Mouse (Mus musculus): ENCODE measurements around the gene Nsun6. TPM values are rescaled to one million over a fixed set of nuclear protein-coding genes. Genes with fewer than 3 reads are reported as not detected.

Gene Nsun6
- total and polyA plus RNA-seq, 2 experiments, result 0.80 to 5.8 TPM

- Histone ChIP-seq H3K27me3 (ENCODE audit: control insufficient read depth, insufficient read depth, low read length) (no peaks in the 10 kb centered on the region), H3K9ac (ENCODE audit: low read depth, low read length) (no peak overlapping the region), H3K27ac (replicated peaks; ENCODE audit: insufficient read depth, low read depth, low read length) (peak overlapping the region; percentile 42), H3K4me3 (ENCODE audit: insufficient read depth, low read depth, low read length) (no peak overlapping the region), H3K79me2 (ENCODE audit: control insufficient read depth, insufficient read depth, low read length) (peaks cover 24% of the 10 kb centered on the region; the same call in 1 of the 2 replicates), H3K4me1 (ENCODE audit: control insufficient read depth, insufficient read depth, low read length) (peaks cover 36% of the 10 kb centered on the region), H3K36me3 (ENCODE audit: control insufficient read depth, insufficient read depth, low read length) (peaks cover 4% of the 10 kb centered on the region; the same call in 1 of the 2 replicates)
- no peak for DNase-seq (ENCODE audit: extremely low read depth, low read depth, low spot score)
- 72% methylated on average over 2 of the region's 2 CpGs for WGBS
- TF ChIP-seq POLR2A (IDR thresholded peaks at IDR 0.05; ENCODE audit: extremely low read depth, insufficient read depth, low read length) (no peak), CTCF (IDR thresholded peaks at IDR 0.05; ENCODE audit: low read depth, low read length) (no peak)
These were observed 10.6 kb upstream of the Nsun6 start for GRCm38 (mm10) chr2:15065447-15065846.

GRCm38 (mm10) chr2:15064380-15065269 lies 9.8 kb upstream of the Nsun6 start:
- peaks cover 31% of the 10 kb centered on the region for H3K4me1 ChIP-seq (ENCODE audit: control insufficient read depth, insufficient read depth, low read length)
- 0 out of 2 replicates have a peak, but pooled peaks cover 2% of the 10 kb centered on the region for H3K36me3 ChIP-seq (ENCODE audit: control insufficient read depth, insufficient read depth, low read length)
- WGBS, result 26% methylated on average over 7 of the region's 7 CpGs
- H3K27ac ChIP-seq (replicated peaks; ENCODE audit: insufficient read depth, low read depth, low read length), result peak overlapping the region; percentile 100
- peak; percentile 90 for DNase-seq (ENCODE audit: extremely low read depth, low read depth, low spot score)
- no peak for TF ChIP-seq POLR2A (IDR thresholded peaks at IDR 0.05; ENCODE audit: extremely low read depth, insufficient read depth, low read length)
- no peak for TF ChIP-seq CTCF (IDR thresholded peaks at IDR 0.05; ENCODE audit: low read depth, low read length)
- peaks cover 27% of the 10 kb centered on the region; the same call in 1 of the 2 replicates for H3K79me2 ChIP-seq (ENCODE audit: control insufficient read depth, insufficient read depth, low read length)
- H3K9ac ChIP-seq (ENCODE audit: low read depth, low read length), result peak overlapping the region; percentile 49
- H3K27me3 ChIP-seq (ENCODE audit: control insufficient read depth, insufficient read depth, low read length), result no peaks in the 10 kb centered on the region
- H3K4me3 ChIP-seq (ENCODE audit: insufficient read depth, low read depth, low read length), result no peak overlapping the region

GRCm38 (mm10) chr2:15063815-15064214 lies 8.9 kb upstream of the Nsun6 start:
- Histone ChIP-seq H3K9ac (ENCODE audit: low read depth, low read length) (no peak overlapping the region), H3K36me3 (ENCODE audit: control insufficient read depth, insufficient read depth, low read length) (peaks cover 4% of the 10 kb centered on the region; the same call in 1 of the 2 replicates), H3K79me2 (ENCODE audit: control insufficient read depth, insufficient read depth, low read length) (peaks cover 27% of the 10 kb centered on the region; the same call in 1 of the 2 replicates), H3K4me3 (ENCODE audit: insufficient read depth, low read depth, low read length) (no peak overlapping the region), H3K27me3 (ENCODE audit: control insufficient read depth, insufficient read depth, low read length) (no peaks in the 10 kb centered on the region), H3K27ac (replicated peaks; ENCODE audit: insufficient read depth, low read depth, low read length) (peak overlapping the region; percentile 44; the same call in 1 of the 2 replicates), H3K4me1 (ENCODE audit: control insufficient read depth, insufficient read depth, low read length) (peaks cover 31% of the 10 kb centered on the region)
- 70% methylated on average over 1 of the region's 1 CpGs for WGBS
- TF ChIP-seq CTCF (IDR thresholded peaks at IDR 0.05; ENCODE audit: low read depth, low read length), result no peak
- no peak for TF ChIP-seq POLR2A (IDR thresholded peaks at IDR 0.05; ENCODE audit: extremely low read depth, insufficient read depth, low read length)
- DNase-seq (ENCODE audit: extremely low read depth, low read depth, low spot score), result no peak

GRCm38 (mm10) chr2:15060856-15061255 lies 6.0 kb upstream of the Nsun6 start:
- DNase-seq (ENCODE audit: extremely low read depth, low read depth, low spot score), result no peak
- Histone ChIP-seq H3K4me1 (ENCODE audit: control insufficient read depth, insufficient read depth, low read length) (peaks cover 23% of the 10 kb centered on the region), H3K79me2 (ENCODE audit: control insufficient read depth, insufficient read depth, low read length) (peaks cover 25% of the 10 kb centered on the region), H3K27ac (replicated peaks; ENCODE audit: insufficient read depth, low read depth, low read length) (no peak overlapping the region), H3K9ac (ENCODE audit: low read depth, low read length) (no peak overlapping the region), H3K36me3 (ENCODE audit: control insufficient read depth, insufficient read depth, low read length) (peaks cover 8% of the 10 kb centered on the region), H3K4me3 (ENCODE audit: insufficient read depth, low read depth, low read length) (no peak overlapping the region), H3K27me3 (ENCODE audit: control insufficient read depth, insufficient read depth, low read length) (no peaks in the 10 kb centered on the region)
- 87% methylated on average over 3 of the region's 3 CpGs for WGBS
- TF ChIP-seq CTCF (IDR thresholded peaks at IDR 0.05; ENCODE audit: low read depth, low read length), result no peak
- no peak for TF ChIP-seq POLR2A (IDR thresholded peaks at IDR 0.05; ENCODE audit: extremely low read depth, insufficient read depth, low read length)

GRCm38 (mm10) chr2:15058227-15058626 lies 3.4 kb upstream of the Nsun6 start:
- H3K36me3 ChIP-seq (ENCODE audit: control insufficient read depth, insufficient read depth, low read length), result peaks cover 8% of the 10 kb centered on the region
- WGBS, result 78% methylated on average over 5 of the region's 5 CpGs
- H3K79me2 ChIP-seq (ENCODE audit: control insufficient read depth, insufficient read depth, low read length), result peaks cover 16% of the 10 kb centered on the region
- no peak overlapping the region for H3K27ac ChIP-seq (replicated peaks; ENCODE audit: insufficient read depth, low read depth, low read length)
- no peak for DNase-seq (ENCODE audit: extremely low read depth, low read depth, low spot score)
- no peaks in the 10 kb centered on the region for H3K27me3 ChIP-seq (ENCODE audit: control insufficient read depth, insufficient read depth, low read length)
- peaks cover 15% of the 10 kb centered on the region for H3K4me1 ChIP-seq (ENCODE audit: control insufficient read depth, insufficient read depth, low read length)
- TF ChIP-seq POLR2A (IDR thresholded peaks at IDR 0.05; ENCODE audit: extremely low read depth, insufficient read depth, low read length), result no peak
- TF ChIP-seq CTCF (IDR thresholded peaks at IDR 0.05; ENCODE audit: low read depth, low read length), result no peak
- H3K9ac ChIP-seq (ENCODE audit: low read depth, low read length), result no peak overlapping the region
- H3K4me3 ChIP-seq (ENCODE audit: insufficient read depth, low read depth, low read length), result no peak overlapping the region
